Mouse (Mus musculus): ENCODE measurements around the gene Olfr603. TPM values are rescaled to one million over a fixed set of nuclear protein-coding genes. Genes with fewer than 3 reads are reported as not detected.
"Not testable (repeated sequence)": the region's sequence is repeated elsewhere in the genome, so short reads cannot be mapped to it uniquely, and the experiment has no call there.

Gene Olfr603
- not detected in 2 replicates for total RNA-seq (2015; ENCODE audit: low replicate concordance)
- not detected in 2 replicates for total RNA-seq (2017; ENCODE audit: low replicate concordance)

- no peak for ATAC-seq (replicated peaks; ENCODE audit: low FRiP score, poor library complexity, severe bottlenecking)
Measured at GRCm38 (mm10) chr7:103386077-103386476, at the start of gene Olfr603. Gene Olfr603 (minus strand): TSS chr7:103386177.

- ATAC-seq (replicated peaks; ENCODE audit: low FRiP score, poor library complexity, severe bottlenecking) = not testable (repeated sequence)
Measured at GRCm38 (mm10) chr7:103414772-103415171, 28.8 kb upstream of the Olfr603 start, which contains the start of gene Usp17lc. Gene Usp17lc (plus strand): TSS chr7:103415072.

- not testable (repeated sequence) for ATAC-seq (replicated peaks; ENCODE audit: low FRiP score, poor library complexity, severe bottlenecking)
Measured at GRCm38 (mm10) chr7:103406521-103407055, 20.6 kb upstream of the Olfr603 start.

GRCm38 (mm10) chr7:103398981-103399380 lies 13.0 kb upstream of the Olfr603 start:
- no peak for ATAC-seq (replicated peaks; ENCODE audit: low FRiP score, poor library complexity, severe bottlenecking)

GRCm38 (mm10) chr7:103397758-103398157 lies 11.8 kb upstream of the Olfr603 start:
- ATAC-seq (replicated peaks; ENCODE audit: low FRiP score, poor library complexity, severe bottlenecking) = no peak

GRCm38 (mm10) chr7:103362555-103362954 lies 23.4 kb downstream of the Olfr603 start, which contains the start of gene Olfr601:
Gene Olfr601 (minus strand): TSS chr7:103362655.
- no peak for ATAC-seq (replicated peaks; ENCODE audit: low FRiP score, poor library complexity, severe bottlenecking)

- no peak for ATAC-seq (replicated peaks; ENCODE audit: low FRiP score, poor library complexity, severe bottlenecking)
Measured at GRCm38 (mm10) chr7:103349569-103349968, 36.4 kb downstream of the Olfr603 start, which contains the start of gene Olfr600. Gene Olfr600 (minus strand): TSS chr7:103349669.

- no peak for ATAC-seq (replicated peaks; ENCODE audit: low FRiP score, poor library complexity, severe bottlenecking)
Measured at GRCm38 (mm10) chr7:103335617-103336016, 50.4 kb downstream of the Olfr603 start, which contains the start of gene Olfr599. Gene Olfr599 (plus strand): TSS chr7:103335917.

Other genes starting within 250 kb of the Olfr603 start
- gene Olfr588-ps1, start 245.3 kb downstream of the Olfr603 start, total RNA-seq (2015; ENCODE audit: low replicate concordance) = not detected in 2 replicates
- not detected in 2 replicates for gene Olfr588-ps1, start 245.3 kb downstream of the Olfr603 start, total RNA-seq (2017; ENCODE audit: low replicate concordance)
- not detected in 2 replicates for gene Olfr589, start 229.8 kb downstream of the Olfr603 start, total RNA-seq (2015; ENCODE audit: low replicate concordance)
- gene Olfr589, start 229.8 kb downstream of the Olfr603 start, total RNA-seq (2017; ENCODE audit: low replicate concordance) = not detected in 2 replicates
- gene Olfr591, start 207.8 kb downstream of the Olfr603 start, total RNA-seq (2015; ENCODE audit: low replicate concordance) = not detected in 2 replicates
- not detected in 2 replicates for gene Olfr591, start 207.8 kb downstream of the Olfr603 start, total RNA-seq (2017; ENCODE audit: low replicate concordance)
- not detected in 2 replicates for gene Olfr592, start 201.4 kb downstream of the Olfr603 start, total RNA-seq (2015; ENCODE audit: low replicate concordance)
- gene Olfr592, start 201.4 kb downstream of the Olfr603 start, total RNA-seq (2017; ENCODE audit: low replicate concordance) = 0.70 TPM in 1 of 2 replicates, not detected in the other
- gene Olfr593, start 174.3 kb downstream of the Olfr603 start, total RNA-seq (2015; ENCODE audit: low replicate concordance) = not detected in 2 replicates
- not detected in 2 replicates for gene Olfr593, start 174.3 kb downstream of the Olfr603 start, total RNA-seq (2017; ENCODE audit: low replicate concordance)
- not detected in 2 replicates for gene Olfr594, start 169.2 kb downstream of the Olfr603 start, total RNA-seq (2015; ENCODE audit: low replicate concordance)
- gene Olfr594, start 169.2 kb downstream of the Olfr603 start, total RNA-seq (2017; ENCODE audit: low replicate concordance) = not detected in 2 replicates
- not detected in 2 replicates for gene Usp17ld, start 133.7 kb downstream of the Olfr603 start, total RNA-seq (2015; ENCODE audit: low replicate concordance)
- gene Usp17ld, start 133.7 kb downstream of the Olfr603 start, total RNA-seq (2017; ENCODE audit: low replicate concordance) = not detected in 2 replicates
- gene Olfr596, start 80.5 kb downstream of the Olfr603 start, total RNA-seq (2015; ENCODE audit: low replicate concordance) = not detected in 2 replicates
- gene Olfr596, start 80.5 kb downstream of the Olfr603 start, total RNA-seq (2017; ENCODE audit: low replicate concordance) = not detected in 2 replicates
- not detected in 2 replicates for gene Olfr597, start 69.9 kb downstream of the Olfr603 start, total RNA-seq (2015; ENCODE audit: low replicate concordance)
- gene Olfr597, start 69.9 kb downstream of the Olfr603 start, total RNA-seq (2017; ENCODE audit: low replicate concordance) = not detected in 2 replicates
- gene Olfr598, start 62.6 kb downstream of the Olfr603 start, total RNA-seq (2015; ENCODE audit: low replicate concordance) = not detected in 2 replicates
- not detected in 2 replicates for gene Olfr598, start 62.6 kb downstream of the Olfr603 start, total RNA-seq (2017; ENCODE audit: low replicate concordance)
- not detected in 2 replicates for gene Olfr599, start 50.3 kb downstream of the Olfr603 start, total RNA-seq (2015; ENCODE audit: low replicate concordance)
- not detected in 2 replicates for gene Olfr599, start 50.3 kb downstream of the Olfr603 start, total RNA-seq (2017; ENCODE audit: low replicate concordance)
- not detected in 2 replicates for gene Olfr600, start 36.5 kb downstream of the Olfr603 start, total RNA-seq (2015; ENCODE audit: low replicate concordance)
- not detected in 2 replicates for gene Olfr600, start 36.5 kb downstream of the Olfr603 start, total RNA-seq (2017; ENCODE audit: low replicate concordance)
- not detected in 2 replicates for gene Olfr601, start 23.5 kb downstream of the Olfr603 start, total RNA-seq (2015; ENCODE audit: low replicate concordance)
- not detected in 2 replicates for gene Olfr601, start 23.5 kb downstream of the Olfr603 start, total RNA-seq (2017; ENCODE audit: low replicate concordance)
- not detected in 2 replicates for gene Usp17lc, start 28.9 kb upstream of the Olfr603 start, total RNA-seq (2015; ENCODE audit: low replicate concordance)
- not detected in 2 replicates for gene Usp17lc, start 28.9 kb upstream of the Olfr603 start, total RNA-seq (2017; ENCODE audit: low replicate concordance)
- not detected in 2 replicates for gene Olfr605, start 59.3 kb upstream of the Olfr603 start, total RNA-seq (2015; ENCODE audit: low replicate concordance)
- not detected in 2 replicates for gene Olfr605, start 59.3 kb upstream of the Olfr603 start, total RNA-seq (2017; ENCODE audit: low replicate concordance)
- gene Olfr606, start 62.9 kb upstream of the Olfr603 start, total RNA-seq (2015; ENCODE audit: low replicate concordance) = not detected in 2 replicates
- not detected in 2 replicates for gene Olfr606, start 62.9 kb upstream of the Olfr603 start, total RNA-seq (2017; ENCODE audit: low replicate concordance)
- gene Olfr607, start 78.0 kb upstream of the Olfr603 start, total RNA-seq (2015; ENCODE audit: low replicate concordance) = not detected in 2 replicates
- not detected in 2 replicates for gene Olfr607, start 78.0 kb upstream of the Olfr603 start, total RNA-seq (2017; ENCODE audit: low replicate concordance)
- gene Olfr608, start 83.7 kb upstream of the Olfr603 start, total RNA-seq (2015; ENCODE audit: low replicate concordance) = not detected in 2 replicates
- not detected in 2 replicates for gene Olfr608, start 83.7 kb upstream of the Olfr603 start, total RNA-seq (2017; ENCODE audit: low replicate concordance)
- gene Olfr609, start 111.9 kb upstream of the Olfr603 start, total RNA-seq (2015; ENCODE audit: low replicate concordance) = not detected in 2 replicates
- gene Olfr609, start 111.9 kb upstream of the Olfr603 start, total RNA-seq (2017; ENCODE audit: low replicate concordance) = not detected in 2 replicates
- not detected in 2 replicates for gene Olfr610, start 125.9 kb upstream of the Olfr603 start, total RNA-seq (2015; ENCODE audit: low replicate concordance)
- not detected in 2 replicates for gene Olfr610, start 125.9 kb upstream of the Olfr603 start, total RNA-seq (2017; ENCODE audit: low replicate concordance)
- not detected in 2 replicates for gene Olfr611, start 134.7 kb upstream of the Olfr603 start, total RNA-seq (2015; ENCODE audit: low replicate concordance)
- not detected in 2 replicates for gene Olfr611, start 134.7 kb upstream of the Olfr603 start, total RNA-seq (2017; ENCODE audit: low replicate concordance)
- not detected in 2 replicates for gene Olfr612, start 156.5 kb upstream of the Olfr603 start, total RNA-seq (2015; ENCODE audit: low replicate concordance)
- gene Olfr612, start 156.5 kb upstream of the Olfr603 start, total RNA-seq (2017; ENCODE audit: low replicate concordance) = 0.85 TPM in 1 of 2 replicates, not detected in the other
- gene Olfr613, start 161.9 kb upstream of the Olfr603 start, total RNA-seq (2015; ENCODE audit: low replicate concordance) = not detected in 2 replicates
- 0.70 TPM in 1 of 2 replicates, not detected in the other for gene Olfr613, start 161.9 kb upstream of the Olfr603 start, total RNA-seq (2017; ENCODE audit: low replicate concordance)
- gene Olfr615, start 169.9 kb upstream of the Olfr603 start, total RNA-seq (2015; ENCODE audit: low replicate concordance) = not detected in 2 replicates
- not detected in 2 replicates for gene Olfr615, start 169.9 kb upstream of the Olfr603 start, total RNA-seq (2017; ENCODE audit: low replicate concordance)
- gene Olfr616, start 183.0 kb upstream of the Olfr603 start, total RNA-seq (2015; ENCODE audit: low replicate concordance) = not detected in 2 replicates
- not detected in 2 replicates for gene Olfr616, start 183.0 kb upstream of the Olfr603 start, total RNA-seq (2017; ENCODE audit: low replicate concordance)
- gene Olfr617, start 186.9 kb upstream of the Olfr603 start, total RNA-seq (2015; ENCODE audit: low replicate concordance) = not detected in 2 replicates
- not detected in 2 replicates for gene Olfr617, start 186.9 kb upstream of the Olfr603 start, total RNA-seq (2017; ENCODE audit: low replicate concordance)
- gene Olfr618, start 203.9 kb upstream of the Olfr603 start, total RNA-seq (2015; ENCODE audit: low replicate concordance) = not detected in 2 replicates
- not detected in 2 replicates for gene Olfr618, start 203.9 kb upstream of the Olfr603 start, total RNA-seq (2017; ENCODE audit: low replicate concordance)
- gene Olfr619, start 214.4 kb upstream of the Olfr603 start, total RNA-seq (2015; ENCODE audit: low replicate concordance) = not detected in 2 replicates
- gene Olfr619, start 214.4 kb upstream of the Olfr603 start, total RNA-seq (2017; ENCODE audit: low replicate concordance) = not detected in 2 replicates
- gene Olfr620, start 226.4 kb upstream of the Olfr603 start, total RNA-seq (2015; ENCODE audit: low replicate concordance) = not detected in 2 replicates
- not detected in 2 replicates for gene Olfr620, start 226.4 kb upstream of the Olfr603 start, total RNA-seq (2017; ENCODE audit: low replicate concordance)